Mouse (Mus musculus): ENCODE data around the gene Nrarp.

Nrarp gene

DNA sequence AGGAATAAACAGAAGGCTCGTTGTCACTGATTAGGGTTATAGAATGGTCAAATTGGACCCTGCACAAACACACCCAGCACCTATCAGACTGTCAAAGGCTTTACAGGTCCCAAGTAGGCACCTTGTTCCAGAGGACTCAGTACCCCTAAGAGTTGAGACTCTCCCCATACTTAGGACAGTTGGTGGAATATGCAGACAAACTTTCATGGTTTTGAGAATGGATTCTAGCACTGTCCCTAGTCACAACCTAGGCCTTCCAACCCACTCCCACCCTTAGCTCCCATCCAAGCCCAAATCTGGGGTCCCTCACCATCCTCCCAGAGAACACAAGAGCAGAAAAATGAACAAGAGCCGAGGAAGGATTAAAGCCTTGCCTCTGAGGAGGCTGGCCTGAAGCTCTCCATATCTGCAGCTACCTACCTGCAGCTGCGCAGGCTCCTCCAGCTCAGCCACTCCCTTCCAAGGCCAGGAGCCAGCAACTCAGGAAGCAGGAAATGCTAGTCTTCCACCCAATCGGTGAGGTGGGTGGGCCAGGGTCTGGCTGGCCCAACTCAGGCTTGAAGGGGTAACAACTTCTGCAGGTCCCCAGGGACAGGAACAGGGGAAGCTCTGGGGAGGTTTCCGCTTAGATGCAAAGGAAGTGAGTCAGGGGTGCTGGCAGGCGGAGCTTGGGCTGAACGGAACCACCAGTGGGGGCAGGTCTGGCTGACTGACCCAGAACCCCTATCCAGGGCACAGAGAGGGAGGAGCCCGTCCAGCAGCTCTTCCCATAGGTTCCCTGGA, 15.8 kb downstream of the Nrarp start, which contains the start of gene Tor4a:
Gene Tor4a (minus strand): TSS at position 715 of the 783 bp plus-strand sequence.
- no peak for DNase-seq (ENCODE audit: low spot score)

DNA sequence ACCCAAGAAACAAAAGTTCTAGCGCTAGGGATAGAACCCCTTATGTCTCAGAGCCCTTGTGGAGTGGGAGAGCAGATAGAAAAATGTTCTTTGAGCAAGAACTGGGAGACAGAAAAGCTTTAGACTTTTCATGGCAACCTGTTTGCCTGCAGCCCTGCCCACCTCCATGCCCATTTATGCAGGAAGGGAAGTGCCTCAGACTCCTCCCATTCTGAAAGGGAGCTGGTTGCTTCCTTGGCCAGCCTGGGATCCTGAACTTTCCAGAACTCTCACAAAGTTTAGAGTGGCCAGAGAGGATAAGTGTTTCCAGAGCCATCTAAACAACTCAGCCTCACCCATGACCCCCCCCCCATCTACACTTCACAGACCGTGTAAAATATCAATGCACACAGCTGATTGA, 16.6 kb downstream of the Nrarp start:
- DNase-seq (ENCODE audit: low spot score) = no peak

DNA sequence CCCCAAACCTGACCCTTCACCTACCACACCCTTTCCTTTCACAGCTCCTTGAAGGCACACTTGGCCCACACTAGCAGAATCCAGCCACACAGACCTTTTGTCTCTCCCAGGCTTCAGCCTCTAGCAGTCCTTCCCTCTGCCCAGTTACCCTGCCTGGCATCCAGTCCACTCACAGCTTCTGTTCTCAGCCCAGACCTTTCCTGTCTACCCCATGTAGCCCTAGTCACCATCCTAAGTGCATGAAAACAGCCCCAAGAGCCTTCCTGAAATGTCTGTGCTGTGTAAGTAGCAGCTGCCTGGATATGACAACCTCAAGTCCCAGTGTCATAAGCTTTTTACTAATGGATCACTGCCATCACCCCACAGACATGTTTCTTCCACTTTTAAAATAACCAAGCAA, 17.4 kb downstream of the Nrarp start:
- no peak for DNase-seq (ENCODE audit: low spot score)

DNA sequence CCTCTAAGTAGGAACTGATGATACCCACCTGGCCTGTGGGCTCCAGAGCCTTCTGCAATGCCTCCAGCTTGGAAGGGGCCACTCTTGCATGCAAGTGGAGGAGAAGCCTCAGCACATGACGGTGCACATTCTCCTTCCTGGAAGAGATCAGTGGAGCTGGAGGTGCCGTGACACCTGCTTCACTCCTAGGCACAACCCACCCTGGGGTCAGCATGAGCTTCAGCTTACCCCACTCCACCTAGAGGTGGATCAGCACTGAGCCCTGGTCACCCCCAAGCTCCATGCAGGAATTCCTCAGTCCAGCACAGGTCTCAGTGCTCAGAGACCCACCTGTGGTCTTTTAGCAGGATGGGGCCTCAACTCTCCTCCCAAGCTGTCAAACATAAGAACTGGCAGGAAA, 20.1 kb downstream of the Nrarp start:
- DNase-seq (ENCODE audit: low spot score) = no peak

DNA sequence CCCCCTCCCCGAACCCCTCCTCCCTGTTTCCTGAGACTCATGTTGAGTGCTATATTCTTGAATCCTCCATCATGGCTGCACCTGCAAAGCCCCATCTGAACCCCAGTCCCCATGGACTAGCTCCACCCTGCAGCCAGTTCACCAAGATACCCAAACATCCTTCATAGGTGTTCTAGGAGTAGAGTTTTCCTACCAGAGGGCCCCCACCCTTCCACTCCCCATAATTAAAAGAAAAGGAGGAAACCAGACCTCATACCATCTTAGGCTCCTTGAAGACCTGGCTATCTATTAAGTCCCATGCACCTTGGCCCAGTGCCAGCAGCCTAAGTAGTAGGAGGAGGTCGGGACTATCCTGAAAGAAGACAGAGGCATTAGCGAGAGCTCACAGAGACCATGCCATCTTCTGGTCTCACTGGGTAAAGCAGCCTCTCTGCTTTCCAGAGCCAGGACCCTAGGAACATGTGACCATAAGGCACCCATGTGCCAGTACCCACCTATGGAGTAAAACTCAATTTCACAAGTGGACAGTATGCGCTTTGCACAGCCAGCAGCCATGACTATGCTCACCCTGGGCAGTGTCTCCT, 23.2 kb downstream of the Nrarp start:
- DNase-seq (ENCODE audit: low spot score) = no peak

DNA sequence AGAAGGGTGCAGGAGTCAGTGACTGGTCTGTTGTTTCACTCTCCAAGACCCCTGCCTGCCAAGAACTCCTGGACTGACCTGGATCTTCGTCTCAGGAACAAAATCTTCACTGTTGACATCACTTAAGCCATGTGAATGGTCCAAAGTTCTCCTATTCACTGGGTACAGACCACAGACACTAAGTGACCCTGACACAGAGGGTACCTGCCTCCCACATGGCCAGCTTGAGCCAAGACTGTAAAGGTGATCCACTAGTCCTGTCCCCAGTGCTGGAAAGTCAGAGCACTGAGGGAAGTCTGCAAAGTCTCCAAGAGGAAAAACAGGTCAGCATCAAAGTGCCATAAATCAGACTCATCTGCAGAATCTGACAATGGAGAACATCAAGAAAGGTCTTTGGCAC, 27.0 kb downstream of the Nrarp start:
- DNase-seq (ENCODE audit: low spot score) = no peak

DNA sequence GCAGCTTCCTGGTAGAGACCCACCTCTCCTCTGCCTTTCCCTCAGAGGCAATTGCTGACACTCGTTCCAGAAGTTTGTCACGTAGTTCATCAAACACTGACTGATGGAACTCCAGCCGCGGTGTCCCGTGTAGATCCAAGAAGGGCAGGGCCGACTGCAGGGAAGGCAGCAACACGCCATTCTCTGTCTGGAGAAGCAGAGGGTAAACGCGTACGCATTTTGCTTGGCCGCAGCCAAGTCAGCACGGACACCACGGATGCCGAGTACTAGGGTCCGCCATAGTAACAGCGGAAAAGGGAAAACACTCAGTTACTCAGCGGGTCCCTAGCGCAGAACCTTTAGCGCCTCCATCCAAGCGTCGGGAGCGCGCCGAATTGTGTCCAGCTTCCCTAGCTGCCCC, 30.1 kb downstream of the Nrarp start:
- no peak for DNase-seq (ENCODE audit: low spot score)

DNA sequence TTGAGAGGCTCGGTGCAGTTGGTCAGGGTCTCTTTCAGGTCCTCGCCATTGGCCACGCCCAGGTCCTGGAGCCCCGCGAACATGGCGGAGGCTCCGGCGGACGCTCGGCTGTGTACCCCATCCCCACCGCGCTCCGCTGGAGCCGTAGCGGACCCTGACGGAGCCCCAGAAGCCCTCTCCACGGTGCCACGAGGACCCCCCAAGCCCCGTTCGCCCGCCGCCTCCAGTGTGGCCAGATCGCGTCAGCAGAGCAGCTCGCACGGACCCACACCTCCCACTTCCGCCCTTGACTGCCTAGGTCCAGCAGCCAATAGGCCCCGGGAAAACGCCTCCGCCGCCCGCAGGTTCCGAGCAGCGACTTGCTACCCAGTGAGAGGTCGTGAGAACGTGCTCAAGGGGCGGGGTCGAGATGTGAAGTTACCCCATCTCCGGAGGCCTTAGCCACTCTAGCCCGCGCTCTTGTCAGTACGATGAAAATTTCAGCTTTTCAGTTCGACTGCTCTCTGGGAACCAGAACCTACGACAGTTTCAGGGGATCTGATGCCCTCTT, 30.6 kb downstream of the Nrarp start, which contains the start of gene Nelfb:
Gene Nelfb (minus strand): TSS at position 369 of the 550 bp plus-strand sequence.
- peak; percentile 51 for DNase-seq (ENCODE audit: low spot score)

DNA sequence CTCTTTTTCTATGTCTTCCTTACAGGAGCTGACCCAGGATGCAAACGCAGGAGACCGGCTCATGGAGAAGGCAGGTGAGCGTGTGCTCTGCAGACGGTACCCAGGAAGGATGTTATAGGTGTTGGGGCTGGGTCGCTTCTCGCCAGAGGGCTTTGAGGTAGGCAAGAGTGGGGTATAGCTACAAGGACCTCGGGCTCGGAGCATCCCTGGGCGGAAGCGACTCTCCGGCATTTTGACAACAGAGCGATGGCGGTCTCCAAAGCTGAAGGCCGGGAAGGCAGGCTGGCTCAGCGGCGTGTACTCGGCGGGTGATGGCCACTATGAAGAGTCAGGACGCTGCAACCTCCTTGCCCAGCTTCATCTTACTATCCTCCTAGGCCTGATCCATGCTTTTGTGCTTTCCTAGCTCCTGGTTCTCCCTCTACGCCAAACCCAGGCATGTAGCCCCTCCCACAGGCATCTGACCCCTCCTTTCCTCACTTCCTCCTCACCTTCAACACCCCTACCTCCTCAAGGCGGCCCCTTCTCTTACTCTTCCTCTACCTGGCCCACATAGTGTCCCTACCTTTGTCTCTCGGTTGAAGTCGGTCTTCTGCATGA, 32.8 kb downstream of the Nrarp start:
- no peak for DNase-seq (ENCODE audit: low spot score)

DNA sequence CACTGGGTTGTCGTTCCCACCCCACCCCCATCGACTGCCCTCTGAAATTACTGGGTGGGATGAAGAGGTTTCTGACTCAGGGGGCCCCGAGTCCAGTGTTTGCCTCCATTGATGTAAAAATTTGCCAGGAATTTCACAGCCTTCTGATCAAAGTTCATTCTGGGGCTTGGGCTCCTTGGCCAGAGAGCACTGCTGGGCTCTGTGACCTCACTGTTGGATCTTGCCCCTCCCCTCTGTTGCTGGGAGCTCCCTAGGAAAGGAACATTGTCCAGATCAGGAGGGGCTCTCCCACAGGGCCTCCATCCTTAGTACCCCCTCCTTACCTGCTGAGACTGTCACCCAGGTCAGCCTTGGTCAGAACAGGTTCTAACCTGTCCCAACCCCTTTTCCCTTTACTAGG, 33.9 kb downstream of the Nrarp start, which contains the start of gene Stpg3:
Gene Stpg3 (minus strand): TSS at position 194 of the 400 bp plus-strand sequence.
- DNase-seq (ENCODE audit: low spot score) = no peak

DNA sequence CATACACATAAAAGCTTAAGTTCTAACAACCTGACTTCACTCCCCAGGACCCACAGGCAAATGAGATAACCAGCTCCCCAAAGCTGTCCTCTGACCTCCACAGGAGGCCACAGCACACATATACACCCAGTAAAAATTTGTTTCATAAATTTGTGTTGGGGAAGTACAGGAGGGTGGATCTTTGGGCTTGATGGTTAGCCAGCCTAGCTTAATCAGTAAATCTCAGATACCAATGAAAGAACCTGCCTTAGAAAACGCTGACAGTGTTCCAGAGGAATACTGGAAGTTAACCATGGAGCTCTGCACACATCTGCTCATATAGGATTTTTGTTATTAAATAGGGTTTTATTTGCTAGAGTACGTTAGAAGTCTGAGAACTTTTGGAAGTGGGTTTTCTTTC, 37.1 kb downstream of the Nrarp start:
- DNase-seq (ENCODE audit: low spot score) = no peak

DNA sequence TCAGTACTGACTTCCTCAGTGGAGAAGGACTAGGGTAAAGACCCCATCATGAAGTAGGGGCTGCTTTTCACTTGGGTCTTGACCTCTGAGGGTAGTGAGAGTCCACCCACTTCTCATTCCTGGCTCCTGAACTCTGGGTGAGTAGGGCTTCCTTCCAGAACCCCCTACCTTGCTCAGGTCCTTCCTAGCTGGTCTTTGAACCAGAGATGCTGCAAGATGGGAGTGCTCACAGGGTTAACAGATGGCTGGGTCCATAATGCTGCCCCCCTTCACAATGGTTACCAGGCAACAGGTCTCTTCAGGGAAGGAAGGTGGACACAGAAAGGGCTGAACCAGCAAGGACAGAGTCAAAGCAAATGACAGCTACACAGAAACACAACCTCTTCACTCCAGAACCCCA, 37.9 kb downstream of the Nrarp start, which contains the start of gene Fam166a:
Gene Fam166a (plus strand): TSS at position 301 of the 400 bp plus-strand sequence.
- no peak for DNase-seq (ENCODE audit: low spot score)

DNA sequence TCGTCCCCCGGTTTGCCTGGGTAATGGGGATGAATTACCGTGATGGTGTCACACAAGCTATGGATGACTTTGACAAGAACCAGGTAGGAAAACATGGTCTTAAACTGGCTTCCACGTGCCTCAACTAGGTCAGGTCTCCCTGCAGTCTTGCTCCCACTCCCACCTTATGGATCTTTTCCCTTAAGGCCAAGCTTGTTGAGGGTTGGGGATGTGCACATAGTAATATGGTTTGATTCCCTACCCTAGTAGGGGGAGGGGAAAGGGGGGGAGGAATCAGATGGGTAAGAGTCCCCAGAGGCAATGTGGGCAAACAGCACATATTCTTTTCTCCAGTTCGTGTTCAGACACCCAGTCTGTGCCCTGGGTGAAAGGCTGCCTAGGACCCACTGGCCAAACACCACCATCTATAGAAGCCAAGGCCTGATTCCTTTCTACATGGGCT, 40.8 kb downstream of the Nrarp start:
- DNase-seq (ENCODE audit: low spot score) = no peak

DNA sequence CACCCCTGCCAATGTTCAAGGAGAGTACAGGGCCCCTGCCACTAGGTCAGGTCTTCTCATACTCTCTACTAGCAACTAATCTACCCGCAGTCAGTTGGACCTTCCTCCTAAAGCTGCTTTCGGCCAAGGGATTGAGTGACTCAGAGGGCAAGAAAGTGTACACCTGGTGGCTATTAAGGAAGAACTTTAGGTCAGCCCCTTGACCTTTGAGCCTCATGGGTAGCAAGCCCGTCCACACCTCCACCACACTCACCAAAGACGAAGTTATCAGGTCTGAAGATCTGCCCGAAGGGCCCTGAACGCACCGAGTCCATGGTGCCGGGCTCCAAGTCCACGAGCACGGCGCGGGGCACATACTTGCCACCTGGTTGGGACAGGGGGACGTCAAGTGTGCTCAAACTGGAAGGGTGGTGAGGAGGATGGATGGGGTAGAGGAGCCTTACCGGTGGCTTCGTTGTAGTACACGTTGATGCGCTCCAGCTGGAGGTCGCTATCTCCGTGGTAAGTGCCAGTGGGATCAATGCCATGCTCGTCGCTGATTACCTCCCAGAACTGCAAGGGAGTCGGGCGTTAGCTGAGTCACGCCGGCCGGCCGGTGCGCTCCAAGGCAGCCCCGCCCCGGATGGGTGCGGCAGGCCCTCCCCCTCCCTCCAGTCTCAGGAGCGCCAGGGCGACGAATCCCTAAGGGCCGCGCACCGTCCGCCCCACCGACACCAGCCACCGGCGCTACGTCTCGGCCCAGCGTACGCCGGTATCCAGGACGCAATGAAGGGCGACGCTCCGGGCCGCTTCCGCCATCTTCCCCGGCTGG, 43.3 kb downstream of the Nrarp start:
- no peak for DNase-seq (ENCODE audit: low spot score)

DNA sequence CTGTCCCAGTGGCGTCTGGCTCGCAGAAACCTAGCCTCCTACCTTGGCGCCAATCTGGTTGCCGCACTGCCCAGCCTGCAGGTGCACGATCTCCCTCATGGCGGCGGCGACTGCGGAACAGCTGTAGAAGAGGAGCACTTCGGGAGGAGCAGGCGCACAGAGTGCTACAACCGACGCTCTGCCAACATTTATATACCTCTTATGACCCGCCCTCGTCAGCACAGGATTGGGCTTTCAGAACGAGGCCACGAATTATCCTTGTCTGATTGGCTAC, 43.9 kb downstream of the Nrarp start, which contains the start of gene Tubb4b:
Gene Tubb4b (minus strand): TSS at position 211 of the 274 bp plus-strand sequence.
- no peak for DNase-seq (ENCODE audit: low spot score)

DNA sequence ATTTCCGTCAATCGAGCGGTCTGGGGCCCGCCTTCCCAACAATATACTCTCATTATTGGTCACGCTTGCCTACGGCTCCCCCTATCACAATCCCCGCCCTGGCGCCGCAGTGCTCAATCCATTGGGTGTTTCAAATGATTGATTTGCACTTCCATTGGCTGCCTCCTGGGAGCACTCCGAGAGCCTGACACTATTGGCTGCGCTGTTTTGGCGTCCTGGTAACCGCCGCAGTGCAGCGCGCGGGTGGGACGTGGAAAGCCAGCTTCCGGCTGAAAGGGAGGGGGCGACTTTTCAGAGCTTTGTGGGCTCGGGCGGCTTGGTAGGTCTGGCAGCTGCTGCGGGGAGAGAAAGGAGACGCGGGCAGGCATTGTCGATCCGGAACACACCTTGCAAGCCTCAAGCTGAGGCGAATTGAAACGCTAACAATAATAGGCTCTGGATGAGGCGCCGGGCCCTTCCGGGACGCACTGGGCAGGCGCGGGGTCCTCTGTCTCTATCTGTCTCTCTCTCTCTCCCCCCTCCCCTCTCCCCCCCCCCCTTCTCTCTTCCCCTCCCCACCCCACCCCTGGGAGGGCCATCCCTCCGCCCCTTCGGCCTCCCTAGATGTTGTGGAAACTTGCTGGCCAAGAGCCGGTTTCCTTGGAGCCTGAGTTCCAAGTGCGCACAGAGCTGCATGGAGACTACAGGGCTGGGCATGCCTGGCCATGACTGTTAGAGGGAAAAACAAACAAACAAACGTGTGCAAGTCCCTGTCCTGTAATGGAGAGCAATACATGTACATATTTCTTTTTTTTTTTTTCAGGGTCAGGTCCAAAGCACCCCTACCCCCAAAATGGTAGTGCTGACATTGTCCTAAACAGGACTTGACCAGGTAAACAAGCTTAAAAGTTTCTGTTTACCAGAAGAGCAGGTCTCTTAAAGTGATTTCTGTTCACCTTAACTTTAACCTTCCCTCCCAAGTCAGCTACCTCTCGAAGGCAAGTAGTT, 44.5 kb downstream of the Nrarp start:
- DNase-seq (ENCODE audit: low spot score) = peak; percentile 100

DNA sequence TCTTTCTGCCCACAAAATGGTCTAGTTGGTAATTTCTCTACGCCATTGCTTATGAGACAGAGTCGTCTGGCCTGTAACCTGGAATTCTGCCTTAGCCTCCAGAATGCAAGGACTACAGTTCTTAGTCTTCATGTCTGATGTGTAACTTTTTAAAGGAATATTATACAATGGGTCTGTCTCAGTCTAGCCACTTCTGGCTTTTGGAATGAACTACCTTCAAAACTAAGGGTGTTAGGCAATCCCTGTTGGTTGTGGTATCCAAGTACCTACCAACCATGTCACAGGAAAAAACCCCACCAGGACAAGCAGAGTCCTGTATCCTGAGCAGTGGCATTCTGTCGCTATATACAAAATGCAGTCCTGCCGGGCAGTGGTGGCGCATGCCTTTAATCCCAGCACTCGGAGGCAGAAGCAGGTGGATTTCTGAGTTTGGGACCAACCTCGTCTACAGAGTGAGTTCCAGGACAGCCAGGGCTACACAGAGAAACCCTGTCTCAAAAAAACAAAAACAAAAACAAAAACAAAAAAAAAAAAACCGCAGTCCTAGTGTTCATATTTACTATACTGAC, 45.3 kb downstream of the Nrarp start:
- no peak for DNase-seq (ENCODE audit: low spot score)

DNA sequence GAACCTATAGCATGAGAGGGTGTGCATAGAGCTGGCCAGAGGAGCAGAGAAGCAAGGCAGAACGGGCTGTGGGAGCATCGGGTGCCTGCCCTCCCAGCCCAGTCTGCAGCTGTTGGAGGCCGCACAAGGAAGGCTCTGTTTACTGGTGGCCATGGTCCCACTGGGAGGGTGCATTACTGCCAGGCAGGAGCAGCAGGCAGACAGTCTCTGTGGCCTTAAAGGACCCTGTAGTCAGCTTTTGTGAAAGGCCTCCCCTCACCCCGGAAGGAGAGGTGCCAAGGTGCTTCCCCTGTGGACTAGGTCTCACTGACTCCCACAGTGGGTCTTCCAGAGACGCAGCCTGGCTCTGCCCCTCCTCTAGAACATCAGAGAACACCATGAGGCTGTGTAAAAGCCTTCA, 46.3 kb downstream of the Nrarp start:
- peak; percentile 26 for DNase-seq (ENCODE audit: low spot score)

DNA sequence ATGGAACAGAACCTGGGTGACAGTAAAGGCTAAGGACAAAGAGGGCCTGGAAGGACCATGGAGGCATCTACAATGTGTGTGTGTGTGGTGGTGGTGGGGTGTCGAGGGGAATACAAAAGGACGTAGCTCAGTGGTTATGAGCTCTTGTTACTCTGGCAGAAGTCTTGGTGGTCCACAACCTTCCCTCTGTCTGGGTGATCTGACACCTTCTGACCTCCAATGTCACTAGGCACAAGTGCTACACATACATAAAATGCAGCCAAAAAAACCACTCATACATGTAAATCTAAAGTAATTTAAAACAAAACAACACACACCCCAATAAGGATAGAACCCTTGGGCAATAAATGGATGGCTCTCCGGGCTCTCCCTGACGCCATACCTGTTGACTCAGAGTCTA, 46.8 kb downstream of the Nrarp start:
- no peak for DNase-seq (ENCODE audit: low spot score)

DNA sequence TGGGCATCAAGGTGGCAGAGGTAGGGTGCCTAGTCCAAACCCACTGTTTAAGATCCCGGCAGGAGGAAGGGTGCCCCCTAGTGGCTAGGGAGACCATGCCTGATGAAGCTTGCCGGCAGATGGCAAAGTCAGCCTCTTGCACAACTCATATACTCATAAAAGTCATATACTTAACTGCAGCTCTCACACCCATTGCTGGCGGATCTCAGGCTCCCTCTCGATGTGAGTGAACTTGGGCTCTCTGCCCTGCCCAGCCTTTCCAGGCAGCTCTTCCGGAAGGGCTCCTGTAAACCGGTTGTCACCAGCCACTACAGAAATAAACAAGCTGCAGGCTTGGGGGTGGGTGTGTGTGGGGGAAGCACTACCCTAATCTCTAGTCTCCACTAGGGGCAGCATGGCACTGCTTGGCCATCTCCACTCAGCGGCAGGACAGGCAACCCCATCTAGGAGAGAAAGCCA, 47.9 kb downstream of the Nrarp start:
- peak; percentile 79 for DNase-seq (ENCODE audit: low spot score)
